Mouse (Mus musculus) gastrocnemius, postnatal 25 days (tissue): ENCODE results near the gene Agtrap. TPM values are rescaled to one million over a fixed set of nuclear protein-coding genes. Genes with fewer than 3 reads are reported as not detected.
"Not testable (repeated sequence)": the region's sequence is repeated elsewhere in the genome, so short reads cannot be mapped to it uniquely, and the experiment has no call there.

Experiments
- DNase-seq: peaks from one replicate; pipeline ENCODE4 v3.0.0; 2022
- long read RNA-seq, 2 experiments: library from polyadenylated mRNA; stranded (forward); transcript quantifications; one replicate each; pipeline ENCODE4 v2.0.0; 2021
- total RNA-seq, 2 experiments: library from RNA; stranded (reverse); gene quantifications; 1 replicate in 1 of 2; 2 replicates in 1 of 2; pipeline ENCODE4 v1.2.3; 2021

Agtrap gene
- 10 to 100 TPM; 10.9 to 16.2 TPM for total RNA-seq
- long read RNA-seq, experiment 1, transcript Agtrap-201 (5 exons, 3,996 nt) = major isoform, 7 of 15 reads
- long read RNA-seq, experiment 1, partial matches to known transcripts = 0 of 15 reads
- long read RNA-seq, experiment 1, other reads (novel, unspliced or antisense) = 8 of 15 reads
- long read RNA-seq, experiment 2, transcript Agtrap-201 (5 exons, 3,996 nt) = major isoform, 15 of 22 reads
- long read RNA-seq, experiment 2, partial matches to known transcripts = 0 of 22 reads
- long read RNA-seq, experiment 2, other reads (novel, unspliced or antisense) = 7 of 22 reads

DNA sequence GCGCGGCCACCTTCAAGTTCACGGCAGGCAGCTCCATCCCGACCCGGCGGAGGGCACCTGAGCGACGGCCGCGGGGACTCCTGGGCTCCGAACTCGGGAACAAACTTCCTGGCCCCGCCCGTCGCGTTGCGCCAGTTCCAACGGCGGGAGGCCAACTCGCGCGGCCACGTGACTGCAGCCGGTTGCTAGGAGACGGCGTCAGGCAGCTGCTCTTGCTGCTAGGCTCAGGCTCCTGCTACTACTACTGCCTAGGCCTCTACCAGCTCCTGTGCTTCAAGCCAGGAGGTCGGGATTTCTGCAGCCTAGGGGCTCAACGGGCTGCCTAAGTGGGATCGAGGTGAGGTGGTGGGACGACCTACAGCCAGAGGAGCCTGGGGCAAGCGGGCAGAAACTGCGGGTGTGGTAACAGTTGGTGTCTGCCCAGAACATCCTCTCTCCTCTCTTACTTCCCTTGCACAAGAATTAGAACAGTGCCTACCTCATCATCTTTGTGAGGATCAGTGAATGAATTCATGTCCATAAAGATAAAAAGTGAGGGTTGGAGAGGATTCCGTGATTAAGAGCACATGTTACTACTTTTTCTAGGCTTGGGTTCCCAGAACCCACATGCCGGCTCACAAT, at the start of gene Agtrap:
Gene Agtrap (minus strand): TSS at position 125 of the 621 bp plus-strand sequence.
- peak; percentile 94 for DNase-seq

DNA sequence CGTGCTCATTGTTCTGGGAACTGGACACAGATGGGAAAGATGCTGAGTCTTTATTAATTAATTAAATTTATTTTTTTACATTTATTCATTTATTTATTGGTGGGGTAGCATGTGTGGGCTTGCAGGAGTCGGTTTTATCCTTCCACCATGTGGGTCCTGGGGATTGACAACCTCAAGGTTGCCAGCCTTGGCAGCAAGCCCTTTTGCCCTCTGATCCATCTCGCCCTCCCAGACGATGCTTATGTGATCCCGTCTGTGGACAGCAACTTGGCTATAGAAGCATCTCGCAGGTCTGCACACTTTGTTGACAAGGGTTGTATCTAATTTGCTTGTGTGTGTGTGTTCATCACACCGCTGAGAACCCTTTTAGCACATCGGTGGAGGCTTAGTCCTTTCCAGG, 49.7 kb upstream of the Agtrap start:
- DNase-seq = no peak

DNA sequence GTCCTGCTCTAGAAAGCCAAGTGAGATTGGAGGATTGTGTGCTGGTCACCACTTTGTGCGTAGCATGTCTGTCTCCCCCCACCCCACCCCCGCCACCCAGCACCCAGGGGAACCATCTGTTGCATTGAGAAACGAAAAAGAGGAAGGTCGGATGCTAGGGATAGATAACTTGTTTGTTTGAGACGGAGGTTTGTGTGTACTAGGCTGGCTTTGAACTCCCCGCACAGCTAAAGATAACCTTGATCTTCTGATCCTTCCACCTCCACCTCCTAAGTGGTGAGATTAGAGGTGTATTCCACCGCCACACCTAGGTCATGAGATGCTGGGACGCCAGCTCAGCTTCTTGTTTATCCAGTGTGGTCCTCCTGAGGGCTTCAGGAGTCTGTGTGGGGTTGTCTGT, 47.2 kb upstream of the Agtrap start:
- no peak for DNase-seq

DNA sequence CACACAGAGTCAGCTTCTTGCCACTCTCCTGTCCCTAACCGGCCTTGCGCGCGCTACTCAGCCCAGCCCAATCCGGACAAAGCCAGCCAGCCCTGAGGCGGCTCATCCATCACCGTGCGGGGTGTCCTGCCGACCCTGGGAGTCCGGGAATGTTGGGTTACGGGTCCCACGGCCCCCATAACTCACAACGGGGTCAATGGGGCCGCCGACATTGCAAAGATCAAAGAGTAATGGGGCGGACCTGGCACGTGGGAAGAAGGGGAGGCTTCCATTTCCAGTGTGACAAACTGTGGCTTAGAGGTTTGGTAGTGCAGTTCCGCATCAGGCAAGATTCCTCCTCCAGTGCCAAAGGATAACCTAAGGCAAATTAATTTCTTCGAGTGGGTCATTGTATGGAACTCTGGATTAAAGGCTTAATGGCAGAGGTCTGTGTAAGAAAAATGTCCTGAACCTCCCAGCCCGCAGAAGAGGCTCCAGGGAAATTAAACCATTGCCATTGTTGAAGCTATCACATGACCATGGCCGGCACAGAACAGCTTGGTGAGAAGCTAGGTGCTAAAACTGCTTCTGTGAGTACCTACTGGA, 43.8 kb upstream of the Agtrap start:
- no peak for DNase-seq

DNA sequence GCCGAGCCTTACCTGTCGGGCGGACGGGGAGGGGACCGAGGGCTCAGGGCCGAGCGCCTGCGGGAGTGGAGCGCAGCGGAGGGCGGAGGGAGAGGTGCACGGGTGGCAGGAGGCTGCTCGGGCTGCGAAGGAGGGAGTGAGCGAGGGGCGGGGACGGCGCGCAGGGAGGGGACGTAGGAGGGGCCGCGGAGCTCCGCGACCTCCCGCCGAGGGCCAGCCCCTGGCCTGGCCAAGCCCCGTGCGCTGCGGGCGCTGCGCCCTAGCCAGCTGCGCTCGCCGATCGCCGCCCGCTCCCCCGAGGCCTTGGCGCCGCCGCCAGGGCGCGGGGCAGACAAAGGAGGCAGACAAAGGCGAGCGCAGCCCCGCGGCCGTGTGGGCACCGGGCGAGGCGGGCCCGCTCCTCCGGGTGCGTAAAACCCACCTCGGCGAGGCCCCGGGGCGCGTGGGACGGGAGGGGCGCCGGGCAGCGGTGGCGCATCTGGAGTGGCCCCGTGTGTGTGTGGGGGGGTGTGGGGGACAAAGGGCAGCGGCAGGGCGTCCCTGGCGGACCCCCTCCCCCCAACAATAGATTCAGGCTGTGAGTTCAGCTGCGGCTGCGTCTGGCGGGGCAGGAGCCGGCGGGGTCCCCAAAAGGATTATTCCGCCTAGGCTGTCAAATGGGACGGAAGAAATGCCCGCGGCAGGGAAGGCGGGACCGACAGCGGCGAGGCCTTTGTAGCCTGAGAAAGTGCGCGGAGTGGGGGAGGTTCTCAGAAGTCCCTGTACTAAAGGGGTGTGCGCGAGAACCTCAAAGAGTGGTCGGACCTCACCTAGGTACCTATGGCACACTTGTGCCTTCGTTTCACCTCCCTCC, 43.0 kb upstream of the Agtrap start, which contains the start of gene Draxin:
Gene Draxin (minus strand): TSS at position 138 of the 853 bp plus-strand sequence.
- DNase-seq = no peak

DNA sequence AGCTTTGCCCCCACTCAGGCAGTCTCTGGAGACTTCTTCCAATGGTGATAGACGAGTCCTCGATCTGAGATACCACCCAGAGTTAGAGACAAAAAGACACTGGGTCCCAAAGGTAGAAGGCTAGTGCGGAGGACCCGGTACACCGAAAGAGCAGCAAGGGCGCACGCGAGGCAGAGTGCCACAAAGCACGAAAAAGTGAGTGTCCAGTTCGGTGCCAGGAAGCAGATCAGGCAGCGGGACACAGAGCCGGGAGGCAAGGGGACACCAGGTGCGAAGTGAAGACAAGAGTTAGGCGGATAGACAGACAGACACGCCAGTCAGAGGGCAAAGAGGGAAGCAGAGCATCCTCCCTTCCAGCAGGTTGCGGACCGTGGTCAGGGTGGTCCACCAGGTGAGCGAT, 42.3 kb upstream of the Agtrap start, which contains the start of gene Mad2l2:
Gene Mad2l2 (plus strand): TSS at position 252 of the 400 bp plus-strand sequence.
- DNase-seq = no peak

DNA sequence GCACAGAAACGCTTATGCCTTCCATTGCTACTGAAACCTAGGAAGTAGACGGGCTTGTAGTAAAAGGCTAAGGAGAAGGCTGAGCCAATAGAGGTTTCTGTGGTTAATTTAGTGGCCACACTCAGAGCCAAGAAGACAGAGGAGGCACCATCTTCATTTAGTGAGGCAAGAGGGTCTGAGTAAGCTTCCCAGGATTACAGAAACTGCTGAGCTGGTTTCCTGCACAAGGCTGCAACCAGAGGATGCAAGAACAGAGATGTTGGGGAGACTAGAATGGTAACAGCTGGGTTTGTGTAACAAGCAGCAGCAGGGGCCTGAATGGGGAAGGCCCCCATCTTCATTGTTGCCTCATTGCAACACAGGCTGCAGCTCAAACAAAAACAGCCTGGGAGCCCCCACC, 40.8 kb upstream of the Agtrap start:
- no peak for DNase-seq

DNA sequence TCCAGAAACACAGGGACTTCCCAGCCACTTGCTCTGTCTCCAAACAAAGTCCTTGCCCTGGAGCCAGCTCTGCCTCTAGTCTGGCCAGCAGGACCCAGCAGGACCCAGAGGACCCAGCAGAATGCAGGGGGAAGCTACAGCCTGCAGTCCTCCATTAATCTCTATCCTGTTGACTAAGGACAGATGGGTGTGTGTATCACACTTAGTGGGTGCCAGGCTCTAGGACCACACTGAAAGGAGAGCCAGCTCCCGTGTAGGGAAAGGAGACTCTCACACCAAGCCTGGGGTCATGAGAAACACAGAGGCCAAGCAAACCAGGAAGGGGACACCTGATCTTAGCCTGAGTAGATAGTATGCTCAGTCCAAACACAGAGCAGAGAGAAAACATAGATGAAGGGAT, 40.4 kb upstream of the Agtrap start:
- DNase-seq = no peak

DNA sequence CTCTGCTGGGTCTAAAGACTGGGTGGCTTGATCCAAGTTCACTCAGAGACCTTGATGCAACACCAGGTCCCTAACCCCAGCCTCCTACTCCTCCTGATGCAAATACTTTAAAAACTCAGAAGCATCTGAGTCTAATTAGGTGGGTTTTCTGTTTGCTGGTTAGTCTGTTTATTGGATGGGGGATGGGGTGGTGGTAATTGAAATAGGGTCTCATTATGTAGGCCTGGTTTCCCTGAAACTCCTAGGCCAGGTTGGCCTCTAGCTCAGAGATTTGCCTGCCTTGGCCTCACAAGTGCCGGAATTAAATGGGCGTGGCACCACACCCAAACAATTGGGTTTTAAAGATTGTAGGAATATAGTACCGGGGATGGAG, 34.8 kb upstream of the Agtrap start:
- no peak for DNase-seq

DNA sequence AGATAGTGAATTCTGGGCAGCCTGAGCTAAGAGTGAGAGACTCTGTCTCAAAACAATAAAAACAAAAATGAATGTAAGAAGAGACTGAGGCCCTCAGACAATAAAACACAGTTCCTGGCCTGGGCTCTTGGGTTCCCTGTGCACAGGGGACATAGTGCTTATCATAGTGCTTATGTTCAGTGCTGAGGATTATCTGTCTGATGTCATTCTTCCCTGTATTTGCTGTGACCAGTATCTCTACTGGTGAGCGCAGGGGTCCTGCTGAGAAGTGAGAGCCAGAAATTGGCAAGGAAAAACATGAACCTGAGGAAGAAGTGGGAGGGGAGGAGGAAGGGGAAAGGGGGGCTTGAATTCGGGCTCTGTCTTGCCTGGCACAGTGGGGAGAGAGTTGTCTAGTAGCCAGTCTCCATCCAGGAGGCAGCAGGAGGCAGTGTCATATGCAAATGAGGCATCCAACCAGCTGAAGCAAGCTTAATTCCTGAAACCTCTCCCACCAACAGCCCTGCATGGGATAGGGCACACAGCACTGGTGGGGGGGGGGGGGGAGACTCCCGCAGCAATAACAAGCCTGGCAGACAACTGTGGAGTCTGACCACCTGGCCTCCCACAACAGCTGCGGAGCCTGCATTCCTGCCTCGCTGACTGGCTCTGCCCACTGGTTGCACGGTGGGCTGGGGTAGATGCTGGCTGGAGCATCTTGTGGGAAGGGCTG, 34.3 kb upstream of the Agtrap start:
- DNase-seq = no peak

DNA sequence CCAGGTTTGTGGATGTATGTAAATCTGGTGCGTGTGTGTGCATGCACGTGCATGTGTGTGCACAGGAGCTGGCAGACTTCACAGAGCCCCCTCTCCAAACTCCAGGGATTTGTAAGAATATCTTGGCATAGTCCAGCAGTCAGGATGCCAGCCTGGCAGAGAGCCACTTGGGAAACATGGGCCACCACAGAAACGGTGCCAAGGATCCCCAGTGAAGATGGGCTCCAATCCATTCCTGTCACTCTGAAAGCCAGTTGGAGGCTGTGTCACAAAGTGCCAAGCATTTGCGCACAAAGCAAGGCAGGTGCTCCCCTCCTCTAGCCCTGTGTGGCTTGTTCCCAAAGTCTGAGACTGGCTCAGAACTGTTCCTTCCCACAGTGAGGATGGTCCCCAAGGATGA, 33.5 kb upstream of the Agtrap start:
- no peak for DNase-seq

DNA sequence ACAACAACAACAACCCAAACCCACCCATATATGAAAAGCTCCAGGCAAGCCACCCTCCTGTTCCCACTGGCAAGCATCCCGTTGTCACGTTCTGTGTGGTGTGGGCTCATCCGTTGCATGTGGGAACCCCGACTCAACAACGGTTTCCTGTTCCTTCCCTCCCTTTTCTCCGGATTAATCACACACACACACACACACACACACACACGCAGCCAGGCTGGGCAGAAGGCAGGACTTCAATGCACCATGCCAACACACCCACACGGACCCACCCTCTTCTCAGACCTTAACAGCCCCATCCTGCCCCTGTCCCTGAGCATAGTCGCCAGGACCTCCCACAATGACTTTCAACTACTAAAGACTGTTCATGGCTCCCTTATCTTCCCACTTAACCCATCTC, 32.7 kb upstream of the Agtrap start:
- DNase-seq = no peak

DNA sequence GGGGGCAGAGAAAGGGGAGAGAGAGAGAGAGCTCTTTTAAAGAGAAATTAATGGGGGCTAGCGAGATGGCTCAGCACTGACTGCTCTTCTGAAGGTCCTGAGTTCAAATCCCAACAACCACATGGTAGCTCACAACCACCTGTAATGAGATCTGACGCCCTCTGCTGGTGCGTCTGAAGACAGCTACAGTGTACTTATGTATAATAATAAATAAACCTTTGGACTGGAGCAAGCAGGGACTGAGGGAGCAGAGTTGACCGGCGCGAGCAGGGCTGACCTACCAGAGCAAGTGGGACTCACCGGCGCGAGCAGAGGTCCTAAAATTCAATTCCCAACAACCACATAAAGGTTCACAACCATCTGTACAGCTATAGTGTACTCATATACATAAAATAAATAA, 31.7 kb upstream of the Agtrap start:
- DNase-seq = not testable (repeated sequence)

DNA sequence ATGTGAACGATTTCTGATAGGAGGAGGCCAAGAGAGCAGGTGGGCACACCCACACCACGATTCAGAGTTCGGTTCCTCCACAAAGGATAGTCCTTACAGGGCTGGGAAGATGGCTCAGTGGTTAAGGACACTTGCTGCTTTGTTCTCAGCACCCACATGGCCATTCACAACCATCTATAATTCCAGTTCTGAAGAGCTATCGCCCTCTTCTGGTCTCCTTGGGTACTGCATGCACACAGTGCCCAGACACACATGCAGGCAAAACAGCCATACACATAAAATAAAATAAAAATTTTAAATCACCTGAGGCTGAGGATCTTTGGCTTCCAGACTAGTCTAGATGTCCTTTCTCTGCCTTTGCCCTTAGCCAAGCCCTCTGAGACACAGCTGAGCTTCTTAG, 29.6 kb upstream of the Agtrap start:
- DNase-seq = no peak

DNA sequence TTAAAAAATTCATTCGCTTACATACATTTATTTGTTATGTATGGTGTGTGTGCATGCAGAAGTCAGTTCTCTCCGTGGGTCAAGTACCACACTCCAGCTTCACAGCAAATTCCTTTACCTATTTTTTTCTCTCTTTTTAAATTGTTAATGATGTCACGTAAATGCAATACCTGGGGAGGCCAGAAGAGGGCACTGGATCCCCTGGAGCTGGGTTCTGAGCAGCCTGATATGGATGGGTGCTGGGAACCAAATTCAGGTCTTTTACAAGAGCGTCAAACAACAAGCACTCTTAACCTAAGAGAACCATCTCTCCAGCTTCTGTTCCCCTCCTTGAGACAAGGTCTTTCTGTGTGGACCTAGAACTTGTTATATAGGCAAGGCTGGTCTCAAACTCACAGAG, 28.8 kb upstream of the Agtrap start:
- no peak for DNase-seq

DNA sequence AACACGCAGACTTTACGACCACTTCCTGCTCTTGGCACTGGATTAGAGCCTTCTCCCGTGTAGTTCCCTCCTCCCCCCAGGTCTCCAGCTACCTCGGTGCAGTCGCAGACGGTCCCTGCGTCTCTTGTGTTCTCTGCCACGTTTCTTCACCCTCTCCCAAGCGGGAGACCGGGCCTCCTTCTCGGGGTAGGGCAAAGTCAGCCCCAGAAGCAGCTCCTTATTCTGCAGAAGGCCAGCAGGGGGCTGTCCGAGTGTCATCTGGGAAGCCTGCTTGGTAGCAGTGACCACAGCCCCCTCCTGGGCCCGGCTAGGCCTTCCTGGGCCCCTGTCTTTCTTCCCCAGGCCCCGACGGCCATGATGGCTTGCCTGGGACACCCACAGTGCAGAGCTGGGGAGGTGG, 27.6 kb upstream of the Agtrap start:
- DNase-seq = no peak

DNA sequence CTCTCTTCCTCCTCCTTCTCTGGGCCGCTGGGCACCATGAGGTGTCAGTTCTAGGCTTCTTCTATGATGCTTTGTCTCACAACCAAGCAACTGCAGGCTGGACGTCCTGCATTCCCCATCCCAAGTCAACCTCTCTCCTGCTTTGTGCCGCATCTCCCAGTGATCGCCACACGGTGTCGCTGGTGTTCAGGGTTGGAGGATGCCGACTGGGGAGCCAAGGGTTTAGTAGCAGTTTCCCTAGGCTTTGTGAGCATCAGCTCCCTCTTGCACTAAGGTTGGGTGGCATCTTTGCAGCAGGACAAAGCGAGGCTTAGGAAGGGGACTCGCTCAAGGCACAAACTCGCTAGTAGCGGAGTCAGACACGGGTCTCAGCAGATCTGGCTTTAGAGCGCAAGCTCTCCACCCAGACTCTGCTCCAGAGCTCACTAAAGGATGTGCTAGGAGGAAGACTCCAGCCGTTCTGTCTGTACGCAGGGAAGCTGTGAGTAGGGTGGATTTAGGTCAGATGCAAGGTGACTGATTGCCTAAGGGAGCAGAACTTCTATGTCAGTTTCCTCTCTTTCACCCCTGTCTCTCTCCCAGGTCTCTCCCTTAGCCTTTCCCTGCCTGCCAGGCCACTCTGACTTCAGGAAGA, 27.0 kb upstream of the Agtrap start:
- DNase-seq = peak; percentile 60

DNA sequence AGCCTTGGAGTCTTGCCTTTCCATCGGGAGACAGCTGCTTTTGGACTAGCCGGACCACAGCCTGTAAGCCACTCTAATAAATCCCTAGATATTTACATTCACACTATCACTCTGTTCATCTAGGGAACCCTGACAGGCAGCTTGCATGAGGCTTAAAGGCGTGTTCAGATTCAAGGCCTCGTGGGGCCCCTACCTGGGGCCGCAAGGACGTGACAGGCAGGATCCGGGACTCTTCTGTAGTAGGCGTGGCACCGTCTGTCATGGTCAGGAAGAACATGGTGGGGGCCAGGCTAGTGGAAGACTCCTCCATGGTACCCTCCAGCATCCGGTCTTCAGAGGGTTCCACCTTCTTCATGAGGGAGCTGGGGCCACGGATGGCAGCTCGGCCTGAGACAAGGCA, 24.7 kb upstream of the Agtrap start:
- no peak for DNase-seq

DNA sequence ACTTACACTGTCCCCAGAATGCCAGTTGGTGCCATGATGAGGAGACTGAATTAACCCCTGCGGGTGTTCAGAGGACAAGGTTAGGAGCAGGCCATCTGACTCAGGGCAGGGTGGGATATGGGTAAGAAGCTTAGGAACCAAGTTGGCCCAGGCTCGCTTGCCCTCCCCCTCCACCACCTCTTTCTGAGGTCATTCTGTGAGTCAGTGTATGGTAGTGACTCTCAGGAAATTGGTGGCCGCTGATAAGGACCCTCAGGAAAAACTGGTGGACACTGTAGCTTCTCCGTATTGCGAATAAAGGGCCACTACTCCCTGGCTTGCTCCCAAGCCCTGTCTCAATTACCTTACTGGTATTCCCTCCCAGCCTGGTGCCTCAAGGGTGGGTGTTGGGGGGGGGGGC, 21.4 kb upstream of the Agtrap start:
- DNase-seq = no peak

DNA sequence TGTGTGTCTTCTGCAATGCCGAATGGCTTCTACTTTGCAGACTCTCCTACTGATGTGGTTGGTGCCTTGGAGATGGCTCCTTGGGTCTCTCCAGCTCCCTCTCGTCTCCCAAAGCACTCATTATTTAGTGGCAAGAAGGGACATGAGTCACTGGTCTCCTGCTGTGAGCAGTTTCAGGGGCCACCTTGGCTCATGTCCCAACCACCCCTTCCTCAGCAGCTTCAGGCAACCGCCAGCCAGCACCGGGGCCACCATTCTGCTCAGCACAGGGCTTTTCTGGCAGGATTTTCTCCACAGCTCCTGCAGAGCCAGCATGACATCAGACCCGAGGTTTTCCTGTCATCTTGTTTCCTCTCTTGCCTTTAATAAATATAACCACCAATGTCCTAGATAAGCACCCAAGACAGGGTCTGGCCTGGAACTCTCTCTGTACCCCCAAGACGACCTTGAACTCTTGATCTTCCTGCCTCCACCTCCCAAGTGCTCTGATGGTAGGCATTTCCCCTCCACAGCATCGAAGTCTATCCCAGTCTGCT, 20.8 kb upstream of the Agtrap start:
- no peak for DNase-seq

DNA sequence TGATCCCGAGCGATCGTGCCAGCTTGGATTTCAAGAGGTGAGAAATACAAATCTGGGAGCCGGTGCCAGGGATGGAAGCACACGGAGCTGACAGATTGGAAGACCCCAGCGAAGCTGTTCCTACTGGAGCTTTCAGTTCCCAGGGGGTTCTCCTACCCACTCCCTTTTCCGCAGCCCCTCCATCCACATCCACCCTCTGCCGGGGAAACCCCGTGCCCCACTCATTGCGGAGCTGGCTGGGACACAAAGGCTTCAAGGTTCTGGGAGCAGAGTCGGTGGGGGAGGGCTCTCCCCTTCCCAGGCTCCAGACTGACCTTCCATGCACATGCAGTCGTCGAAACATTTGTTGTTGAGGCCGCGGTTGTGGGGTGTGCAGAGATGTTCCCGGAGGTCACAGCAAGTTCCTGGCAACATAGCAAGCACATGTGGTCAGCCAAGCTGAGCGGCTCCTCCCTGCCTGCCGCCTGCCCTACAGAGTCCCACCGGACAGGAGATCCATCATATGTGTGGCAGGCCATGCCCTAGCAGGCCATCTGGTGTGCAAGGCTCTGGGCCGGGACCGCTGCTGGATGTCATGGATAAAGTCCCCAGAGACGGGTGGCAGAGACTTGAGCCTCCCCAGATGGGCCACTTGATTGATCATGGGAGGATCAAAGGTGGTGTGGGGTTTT, 19.9 kb upstream of the Agtrap start:
- DNase-seq = no peak
